Mouse (Mus musculus) neural tube, embryonic 13.5 days (tissue): ENCODE measurements around the gene Vwce. TPM values are rescaled to one million over a fixed set of nuclear protein-coding genes. Genes with fewer than 3 reads are reported as not detected.
A peak's percentile ranks its signal among the peaks of the same experiment; 100 is the strongest.

Experiments
- ATAC-seq: fragments of 200-750 bp; cut with Nextera tagmentation; 2 replicates; pipeline ENCODE4 v1.8.0; 2017; ENCODE audit warnings: low read depth, mild to moderate bottlenecking, moderate TSS enrichment, moderate library complexity
- H3K27ac ChIP-seq: fragments of 300-500 bp; sonication (generic); replicated peaks from 2 replicates; pipeline ENCODE4 v1.5.1; 2015; ENCODE audit warnings: moderate library complexity, mild to moderate bottlenecking, inconsistent platforms
- H3K27me3 ChIP-seq: fragments of 300-500 bp; sonication (generic); 2 replicates; pipeline ENCODE4 v1.6.1; 2015; ENCODE audit warnings: mild to moderate bottlenecking, inconsistent platforms
- H3K36me3 ChIP-seq: fragments of 300-500 bp; sonication (generic); 2 replicates; pipeline ENCODE4 v1.6.1; 2015; ENCODE audit warnings: mild to moderate bottlenecking, inconsistent platforms
- H3K4me1 ChIP-seq: fragments of 300-500 bp; sonication (generic); replicated peaks from 2 replicates; pipeline ENCODE4 v1.6.1; 2015; ENCODE audit warnings: inconsistent platforms
- H3K4me2 ChIP-seq: fragments of 300-500 bp; sonication (generic); 2 replicates; pipeline ENCODE4 v1.6.1; 2015; ENCODE audit warnings: inconsistent platforms, mild to moderate bottlenecking, moderate library complexity
- H3K4me3 ChIP-seq: fragments of 300-500 bp; sonication (generic); 2 replicates; pipeline ENCODE4 v1.5.1; 2015; ENCODE audit warnings: mild to moderate bottlenecking, inconsistent platforms
- H3K9ac ChIP-seq: fragments of 300-500 bp; sonication (generic); 2 replicates; pipeline ENCODE4 v1.6.1; 2015; ENCODE audit warnings: moderate library complexity, mild to moderate bottlenecking, inconsistent platforms
- H3K9me3 ChIP-seq: fragments of 300-500 bp; sonication (generic); 2 replicates; pipeline ENCODE4 v1.6.1; 2016; ENCODE audit warnings: inconsistent platforms
- WGBS: fragments of 180-500 bp; shearing (Covaris S2); methylation state at CpG from one replicate; pipeline ENCODE4 v1.1.7; 2015; 5-methylcytosine and 5-hydroxymethylcytosine counted together
- polyA plus RNA-seq: library from polyadenylated mRNA; unstranded; fragments of >200 nt; fragmentation: Nextera tagmentation; extraction: Ambion mirVana; gene quantifications from 2 replicates; pipeline ENCODE4 v1.2.1, GENCODE M21; 2015

Vwce gene
- polyA plus RNA-seq, 1 experiment from 2014 or later: 0.22 TPM

DNA sequence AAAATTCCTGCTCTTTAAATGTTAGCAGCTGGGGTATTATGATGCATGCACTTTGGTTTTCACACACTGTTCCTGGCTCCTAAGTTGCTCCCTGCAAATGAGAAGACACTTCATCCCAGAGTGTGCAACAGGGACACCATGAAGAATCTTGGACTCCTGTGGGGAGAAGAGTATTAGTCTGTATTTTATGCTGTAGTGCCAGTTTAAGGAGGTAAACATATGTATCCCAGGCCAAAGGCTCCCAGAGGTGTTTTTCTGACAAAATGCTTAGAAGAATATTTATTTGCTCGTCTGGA lies 44.7 kb downstream of the Vwce start:
- peak; percentile 34; the same call in 1 of the 2 replicates for ATAC-seq
- 68% methylated on average over 1 of the region's 1 CpGs for WGBS
- no peaks in the 10 kb centered on the region for H3K36me3 ChIP-seq

DNA sequence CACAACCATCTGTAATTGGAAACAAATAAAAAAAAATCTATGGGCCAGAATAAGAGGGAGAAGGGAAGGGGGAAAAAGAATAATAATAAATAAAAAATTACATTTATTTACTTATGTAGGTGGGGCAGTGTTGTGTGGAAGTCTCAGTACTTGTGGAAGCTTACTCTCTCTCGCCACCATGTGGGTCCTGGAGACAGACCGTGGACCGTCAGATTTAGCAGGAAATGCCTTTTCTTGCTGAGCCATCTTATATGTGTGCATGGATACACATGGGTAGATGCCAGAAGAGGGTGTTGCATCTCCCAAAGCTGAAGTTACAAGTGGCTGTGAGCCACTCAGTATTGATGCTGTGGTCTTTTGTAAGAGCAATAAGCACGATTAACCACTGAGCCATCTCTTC lies 47.6 kb downstream of the Vwce start:
- Histone ChIP-seq H3K27me3 (no peaks in the 10 kb centered on the region), H3K36me3 (no peaks in the 10 kb centered on the region), H3K4me2 (no peak overlapping the region), H3K9me3 (no peaks in the 10 kb centered on the region), H3K9ac (no peak overlapping the region), H3K4me3 (no peak overlapping the region), H3K27ac (no peak overlapping the region), H3K4me1 (peaks cover 5% of the 10 kb centered on the region; the same call in 1 of the 2 replicates)
- WGBS: 81% methylated on average over 4 of the region's 4 CpGs
- ATAC-seq: no peak

More for the DNA sequence above, 44.7 kb downstream of the Vwce start:
- H3K4me3 ChIP-seq: no peak overlapping the region
- peaks cover 5% of the 10 kb centered on the region; the same call in 1 of the 2 replicates for H3K4me1 ChIP-seq
- no peaks in the 10 kb centered on the region for H3K27me3 ChIP-seq
- no peak overlapping the region for H3K27ac ChIP-seq
- no peaks in the 10 kb centered on the region for H3K9me3 ChIP-seq
- no peak overlapping the region for H3K4me2 ChIP-seq
- H3K9ac ChIP-seq: no peak overlapping the region

DNA sequence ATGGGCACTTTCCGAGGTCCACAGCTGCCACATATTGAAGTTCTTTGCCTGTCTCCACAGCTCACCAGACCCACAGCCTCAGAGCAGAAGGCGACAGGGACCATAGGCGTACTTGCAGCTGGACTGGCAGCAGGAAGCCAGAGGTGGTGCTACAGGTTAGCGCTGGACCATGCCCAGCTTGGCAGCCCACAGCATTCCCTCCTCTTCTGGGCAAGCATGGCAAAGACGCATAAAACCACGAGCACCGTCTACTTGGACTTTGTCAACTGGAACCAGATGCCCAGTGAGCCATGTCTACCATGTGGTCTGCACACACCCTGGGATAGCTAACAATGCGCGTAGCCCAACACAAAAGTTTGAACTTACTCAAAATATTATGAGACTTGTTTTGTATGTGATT lies 51.1 kb downstream of the Vwce start:
- Histone ChIP-seq H3K9me3 (no peaks in the 10 kb centered on the region), H3K27me3 (no peaks in the 10 kb centered on the region), H3K27ac (no peak overlapping the region), H3K4me1 (peaks cover 19% of the 10 kb centered on the region), H3K4me2 (no peak overlapping the region), H3K36me3 (no peaks in the 10 kb centered on the region), H3K4me3 (no peak overlapping the region), H3K9ac (no peak overlapping the region)
- ATAC-seq: no peak
- 88% methylated on average over 9 of the region's 9 CpGs for WGBS

DNA sequence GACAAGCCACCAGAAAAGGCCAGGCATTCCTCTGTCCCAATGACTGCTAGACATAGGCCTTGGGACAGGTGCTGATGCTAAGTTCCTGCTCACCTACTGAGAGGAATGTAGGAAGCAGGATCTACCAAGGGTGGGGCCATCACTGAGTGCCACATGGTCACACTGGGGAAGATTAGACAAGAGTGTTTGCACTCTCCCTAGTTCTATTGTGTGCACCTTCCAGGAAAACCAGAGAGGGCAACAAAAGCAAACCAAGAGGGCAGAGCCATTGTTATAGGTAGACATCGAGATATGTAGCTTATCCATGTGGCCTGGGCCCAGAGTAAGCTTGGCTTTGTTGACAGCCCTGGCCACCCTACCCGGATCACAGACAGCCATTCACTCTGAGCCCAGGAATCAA lies 51.7 kb downstream of the Vwce start:
- Histone ChIP-seq H3K4me1 (peaks cover 25% of the 10 kb centered on the region), H3K9ac (no peak overlapping the region), H3K27ac (no peak overlapping the region), H3K4me3 (no peak overlapping the region), H3K36me3 (no peaks in the 10 kb centered on the region), H3K9me3 (no peaks in the 10 kb centered on the region), H3K4me2 (no peak overlapping the region), H3K27me3 (no peaks in the 10 kb centered on the region)
- 86% methylated on average over 2 of the region's 2 CpGs for WGBS
- no peak for ATAC-seq

DNA sequence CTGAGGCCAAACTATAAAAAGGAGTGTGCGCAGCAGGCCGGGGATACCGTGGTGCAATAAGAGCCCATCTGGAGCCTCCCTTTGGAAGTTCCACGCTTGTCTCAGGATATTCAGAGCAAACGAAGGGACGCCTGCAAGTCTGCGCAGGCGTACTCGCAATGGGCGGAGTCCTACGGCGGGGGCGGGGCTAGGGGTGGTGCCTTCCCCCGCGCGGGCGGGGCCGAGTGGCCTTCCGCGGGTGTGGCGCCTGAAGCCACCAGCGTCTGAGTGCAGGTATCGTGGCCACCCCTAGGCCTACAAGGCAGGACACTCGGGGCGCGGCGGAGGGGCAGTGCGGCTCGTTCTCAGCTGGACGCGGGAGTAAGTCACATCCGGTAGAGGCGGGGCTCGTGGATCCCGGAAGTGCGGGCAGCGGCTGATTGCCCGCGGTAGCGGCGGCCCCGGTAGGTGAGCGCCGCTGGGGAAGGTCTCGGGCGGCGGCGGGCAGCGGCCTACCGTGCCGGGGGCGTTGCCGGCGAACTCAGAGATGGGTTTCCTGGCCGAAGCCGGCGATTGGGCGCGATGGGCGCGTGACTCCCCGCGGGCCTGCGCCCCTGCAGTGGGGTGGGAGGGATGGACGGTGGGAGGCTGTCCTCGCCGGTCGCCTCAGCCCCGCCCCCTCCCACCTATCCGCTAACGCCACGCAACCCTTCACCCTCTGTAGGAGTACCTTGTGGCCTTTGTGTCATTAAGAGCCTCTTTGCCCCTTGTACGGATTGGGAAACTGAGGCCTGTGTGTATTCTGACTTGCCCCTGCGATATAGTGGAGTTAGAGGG lies 54.7 kb downstream of the Vwce start, which contains the start of gene Vps37c:
TSS of gene Vps37c (plus strand) at position 199 of the 816 bp plus-strand sequence.
- H3K4me3 ChIP-seq: peak within 1 kb of the TSS; percentile 74
- no peaks in the 10 kb centered on the region for H3K36me3 ChIP-seq
- peak within 1 kb of the TSS; percentile 85 for H3K9ac ChIP-seq
- WGBS: under 1% methylated on average over 72 of the region's 74 CpGs
- no peaks in the 10 kb centered on the region for H3K9me3 ChIP-seq
- peak; percentile 94 for ATAC-seq
- H3K27ac ChIP-seq: peak within 1 kb of the TSS; percentile 97
- H3K4me2 ChIP-seq: peak within 1 kb of the TSS; percentile 81
- no peaks in the 10 kb centered on the region for H3K27me3 ChIP-seq
- peaks cover 44% of the 10 kb centered on the region for H3K4me1 ChIP-seq

DNA sequence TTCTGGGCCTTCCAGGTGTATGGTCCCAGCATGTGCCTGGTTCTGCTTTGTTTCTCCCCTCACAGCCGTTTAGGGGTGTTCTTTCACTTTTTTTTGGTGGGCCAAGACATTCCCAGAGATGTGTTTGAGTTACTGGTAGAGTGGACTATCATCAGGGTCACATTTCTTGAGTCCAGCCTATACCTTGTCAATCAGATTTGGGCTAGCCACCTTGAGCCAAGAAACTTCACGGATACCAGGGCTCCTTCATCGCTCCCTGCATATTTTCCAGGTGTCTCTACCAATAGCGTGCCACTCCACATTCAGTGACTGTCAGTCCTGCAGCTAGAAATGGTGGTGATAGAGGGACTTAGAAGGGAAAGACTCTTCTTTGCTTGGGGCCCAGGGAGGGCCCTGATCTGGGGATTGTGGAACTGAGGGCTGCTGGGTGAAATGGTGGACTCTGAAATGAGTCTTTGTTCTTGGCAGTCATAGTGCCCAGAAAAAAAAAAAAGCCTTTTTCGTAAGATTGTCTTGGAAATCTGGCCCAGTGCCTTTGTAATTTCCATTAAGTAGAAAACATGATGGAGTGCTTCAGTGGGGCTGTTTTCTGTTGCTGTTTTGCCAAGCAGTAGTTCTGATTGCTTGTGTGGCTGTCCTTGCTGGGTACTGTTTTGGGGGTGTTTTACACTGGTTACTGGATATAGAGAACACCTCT lies 55.6 kb downstream of the Vwce start:
- peak; percentile 3; the same call in 1 of the 2 replicates for ATAC-seq
- Histone ChIP-seq H3K4me2 (peak overlapping the region; percentile 81), H3K27me3 (no peaks in the 10 kb centered on the region), H3K36me3 (no peaks in the 10 kb centered on the region), H3K9me3 (no peaks in the 10 kb centered on the region), H3K27ac (peak overlapping the region; percentile 97), H3K4me3 (peak overlapping the region; percentile 74), H3K4me1 (peaks cover 47% of the 10 kb centered on the region), H3K9ac (peak overlapping the region; percentile 85)
- 52% methylated on average over 5 of the region's 5 CpGs for WGBS

DNA sequence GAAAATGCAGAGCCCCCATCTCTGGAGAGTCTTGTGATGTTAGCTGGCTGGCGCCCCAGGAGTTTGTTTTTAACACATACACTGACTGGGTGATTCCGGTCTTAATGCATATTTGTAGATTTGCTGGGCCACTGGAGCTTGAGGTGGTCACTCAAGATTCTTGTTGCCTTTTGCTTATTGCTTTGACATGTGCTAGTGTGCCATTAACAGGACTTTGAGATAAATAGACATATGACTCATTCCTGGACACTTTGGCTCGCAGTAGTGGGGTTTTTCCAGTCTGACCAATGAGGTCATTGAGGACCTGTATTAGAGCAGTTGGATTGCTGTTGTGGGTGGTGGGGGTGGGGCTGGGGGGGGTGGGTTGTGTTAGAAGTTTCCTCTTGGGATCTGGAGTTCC lies 56.3 kb downstream of the Vwce start:
- 86% methylated on average over 3 of the region's 3 CpGs for WGBS
- H3K27ac ChIP-seq: peak overlapping the region; percentile 97
- H3K4me3 ChIP-seq: peak overlapping the region; percentile 74

DNA sequence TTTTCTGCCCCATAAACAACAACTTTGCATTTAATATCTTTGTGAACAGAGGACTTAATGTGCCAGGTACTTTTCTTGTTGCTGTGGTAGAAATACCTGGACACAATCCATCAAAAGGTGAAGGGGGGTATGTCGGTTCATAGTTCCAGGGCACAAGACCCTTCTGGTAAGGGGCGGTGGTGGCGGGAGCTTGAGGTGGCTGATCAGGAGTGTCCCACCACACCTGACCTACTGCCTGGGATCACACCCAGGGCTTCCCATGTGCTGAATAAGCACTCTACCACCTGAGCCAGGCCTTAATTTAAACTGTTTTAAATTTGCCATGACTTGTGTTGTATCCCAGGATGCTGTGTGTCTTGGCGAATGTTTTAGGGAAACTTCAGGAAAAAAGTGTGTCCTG lies 57.1 kb downstream of the Vwce start:
- 96% methylated on average over 4 of the region's 4 CpGs for WGBS
- Histone ChIP-seq H3K4me1 (peaks cover 60% of the 10 kb centered on the region), H3K9ac (0 out of 2 replicates have a peak overlapping the region, but pooled peaks have one; percentile 85)

More for the DNA sequence above, 56.3 kb downstream of the Vwce start:
- Histone ChIP-seq H3K9me3 (no peaks in the 10 kb centered on the region), H3K36me3 (no peaks in the 10 kb centered on the region), H3K4me2 (peak overlapping the region; percentile 81), H3K9ac (peak overlapping the region; percentile 85), H3K4me1 (peaks cover 52% of the 10 kb centered on the region), H3K27me3 (no peaks in the 10 kb centered on the region)
- no peak for ATAC-seq

DNA sequence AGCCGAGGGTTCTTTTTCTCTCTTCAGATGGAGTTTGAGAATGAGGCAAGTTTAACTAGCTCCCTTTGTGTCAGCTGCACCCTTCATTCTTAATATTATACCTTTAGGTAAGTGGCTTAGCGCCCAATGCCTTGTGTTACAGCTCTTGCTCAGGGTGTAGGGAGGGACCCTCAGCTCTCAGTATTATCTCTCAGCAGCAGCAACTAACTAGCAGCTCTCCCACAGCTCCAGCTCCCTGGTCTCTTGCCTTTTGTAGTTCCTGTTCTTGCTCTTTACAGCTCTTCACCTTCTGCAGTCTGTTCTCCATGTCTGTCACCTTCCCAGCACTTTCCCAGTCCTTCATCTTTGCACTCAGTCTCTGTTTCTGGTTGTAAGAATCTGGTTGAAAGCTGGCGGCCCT lies 57.6 kb downstream of the Vwce start:
- H3K27ac ChIP-seq: no peak overlapping the region
- ATAC-seq: no peak
- peaks cover 65% of the 10 kb centered on the region for H3K4me1 ChIP-seq
- 81% methylated on average over 3 of the region's 3 CpGs for WGBS
- H3K4me3 ChIP-seq: no peak overlapping the region
- H3K36me3 ChIP-seq: no peaks in the 10 kb centered on the region
- no peak overlapping the region for H3K9ac ChIP-seq
- no peak overlapping the region for H3K4me2 ChIP-seq
- H3K9me3 ChIP-seq: no peaks in the 10 kb centered on the region
- H3K27me3 ChIP-seq: no peaks in the 10 kb centered on the region

More for the DNA sequence above, 57.1 kb downstream of the Vwce start:
- Histone ChIP-seq H3K4me3 (no peak overlapping the region), H3K27me3 (no peaks in the 10 kb centered on the region), H3K36me3 (no peaks in the 10 kb centered on the region), H3K9me3 (no peaks in the 10 kb centered on the region), H3K27ac (no peak overlapping the region), H3K4me2 (peak overlapping the region; percentile 81)
- no peak for ATAC-seq

DNA sequence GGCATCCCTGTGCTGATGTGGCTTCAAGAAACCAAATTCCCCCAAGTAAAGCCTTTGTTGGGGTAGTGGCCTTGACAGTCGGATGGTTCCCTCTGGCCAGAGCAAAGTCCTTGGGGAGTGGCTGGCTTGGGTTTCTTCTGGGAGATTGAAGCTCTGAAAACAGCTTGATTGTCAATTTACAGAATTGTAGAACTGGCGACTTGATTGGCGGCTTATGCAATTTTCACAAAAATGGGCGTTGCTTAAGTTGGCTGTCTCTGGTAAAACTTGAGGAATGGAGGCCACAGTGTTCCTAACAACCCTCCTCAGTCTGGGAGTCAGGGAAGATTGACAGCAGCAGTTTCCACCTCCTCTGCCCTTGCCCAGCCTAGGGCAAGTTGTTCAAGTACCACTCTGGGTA lies 58.3 kb downstream of the Vwce start:
- peaks cover 71% of the 10 kb centered on the region for H3K4me1 ChIP-seq

DNA sequence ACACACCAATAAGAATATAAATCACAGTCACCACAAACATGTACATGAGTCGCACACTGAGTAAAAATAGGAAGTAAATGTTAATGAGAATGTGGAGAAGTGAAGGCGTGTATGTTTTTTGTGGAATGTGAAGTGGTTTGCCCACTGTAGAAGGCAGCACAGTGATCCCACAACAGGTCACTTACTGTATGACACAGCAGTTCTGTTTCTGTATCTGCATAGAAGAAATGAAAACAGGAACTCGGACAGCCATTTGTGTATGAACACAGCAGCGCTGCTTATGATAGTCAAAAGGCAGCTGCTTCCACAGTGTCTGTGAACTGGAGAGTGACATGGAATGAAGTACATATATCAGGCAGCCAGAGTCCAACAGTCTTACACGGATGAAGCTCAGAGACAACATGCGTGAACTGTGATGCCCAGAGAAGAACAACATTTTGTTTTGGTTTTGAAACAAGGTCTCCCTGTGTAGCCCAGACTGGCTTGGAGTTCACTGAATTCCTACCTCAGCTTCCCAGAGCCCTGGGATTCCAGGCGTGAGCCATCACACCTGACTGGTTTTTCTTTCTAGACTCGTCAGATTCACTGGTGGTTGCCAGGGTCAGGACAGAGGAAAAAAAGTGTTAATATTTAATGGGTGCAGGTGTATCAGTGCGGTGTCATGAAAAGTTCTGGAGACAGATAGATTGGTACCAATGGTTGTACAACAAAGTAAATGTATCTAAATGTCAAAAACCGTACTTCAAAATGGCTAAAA lies 60.1 kb downstream of the Vwce start:
- no peak overlapping the region for H3K4me2 ChIP-seq
- H3K27me3 ChIP-seq: no peaks in the 10 kb centered on the region
- 89% methylated on average over 10 of the region's 10 CpGs for WGBS
- H3K9ac ChIP-seq: no peak overlapping the region
- no peaks in the 10 kb centered on the region for H3K9me3 ChIP-seq
- no peaks in the 10 kb centered on the region for H3K36me3 ChIP-seq
- no peak for ATAC-seq
- peaks cover 80% of the 10 kb centered on the region for H3K4me1 ChIP-seq
- no peak overlapping the region for H3K4me3 ChIP-seq
- H3K27ac ChIP-seq: 0 out of 2 replicates have a peak overlapping the region, but pooled peaks have one; percentile 33

More for the DNA sequence above, 58.3 kb downstream of the Vwce start:
- 92% methylated on average over 4 of the region's 4 CpGs for WGBS
- Histone ChIP-seq H3K4me2 (no peak overlapping the region), H3K9ac (no peak overlapping the region), H3K27ac (no peak overlapping the region), H3K36me3 (no peaks in the 10 kb centered on the region), H3K27me3 (no peaks in the 10 kb centered on the region), H3K9me3 (no peaks in the 10 kb centered on the region), H3K4me3 (no peak overlapping the region)
- ATAC-seq: no peak

DNA sequence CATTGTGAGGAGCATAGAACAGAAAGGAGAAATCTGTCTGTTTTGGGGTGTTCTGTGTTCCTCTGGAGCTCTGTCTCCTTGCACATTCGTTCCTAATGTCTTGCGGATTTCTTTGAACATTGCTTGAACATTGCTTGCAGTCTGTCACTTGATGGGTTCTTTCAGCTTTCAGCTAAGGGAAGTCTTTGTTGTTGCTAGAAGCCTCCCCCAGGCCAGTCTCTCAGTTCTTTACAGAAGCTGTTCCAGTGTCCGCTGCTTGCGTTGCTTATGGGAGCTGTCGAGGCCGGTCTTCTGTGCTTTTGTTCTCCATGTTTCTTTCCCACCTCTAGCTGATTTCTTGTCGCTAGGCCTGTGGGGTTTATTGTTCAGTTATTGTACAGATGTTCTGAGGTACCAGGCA lies 61.8 kb downstream of the Vwce start:
- 35% methylated on average over 7 of the region's 7 CpGs for WGBS
- H3K9ac ChIP-seq: peak overlapping the region; percentile 53
- H3K4me1 ChIP-seq: peaks cover 78% of the 10 kb centered on the region
- H3K27me3 ChIP-seq: no peaks in the 10 kb centered on the region
- peak overlapping the region; percentile 82 for H3K27ac ChIP-seq
- ATAC-seq: no peak
- H3K36me3 ChIP-seq: no peaks in the 10 kb centered on the region
- peak overlapping the region; percentile 21; the same call in 1 of the 2 replicates for H3K4me2 ChIP-seq
- no peak overlapping the region for H3K4me3 ChIP-seq
- H3K9me3 ChIP-seq: no peaks in the 10 kb centered on the region
